Mouse (Mus musculus): ENCODE data around the gene Chfr. TPM values are rescaled to one million over a fixed set of nuclear protein-coding genes. Genes with fewer than 3 reads are reported as not detected.
"Not testable (repeated sequence)": the region's sequence is repeated elsewhere in the genome, so short reads cannot be mapped to it uniquely, and the experiment has no call there.

Chfr gene
- polyA plus RNA-seq, 1 experiment from 2014 or later, result 25.9 TPM

GRCm38 (mm10) chr5:110102429-110102828 is 33.2 kb upstream of the Chfr start:
- Histone ChIP-seq H3K36me3 (peaks cover 42% of the 10 kb centered on the region), H3K9ac (no peak overlapping the region), H3K4me3 (no peak overlapping the region), H3K9me3 (replicated peaks) (no peaks in the 10 kb centered on the region), H3K27me3 (peaks cover 6% of the 10 kb centered on the region; the same call in 1 of the 2 replicates), H3K4me2 (peak overlapping the region; percentile 79), H3K4me1 (replicated peaks) (peaks cover 34% of the 10 kb centered on the region), H3K27ac (no peak overlapping the region)
- ATAC-seq (replicated peaks; ENCODE audit: insufficient number of reproducible peaks, insufficient read depth, low FRiP score, low read depth), result no peak
- 87% methylated on average over 13 of the region's 13 CpGs for WGBS

DNA sequence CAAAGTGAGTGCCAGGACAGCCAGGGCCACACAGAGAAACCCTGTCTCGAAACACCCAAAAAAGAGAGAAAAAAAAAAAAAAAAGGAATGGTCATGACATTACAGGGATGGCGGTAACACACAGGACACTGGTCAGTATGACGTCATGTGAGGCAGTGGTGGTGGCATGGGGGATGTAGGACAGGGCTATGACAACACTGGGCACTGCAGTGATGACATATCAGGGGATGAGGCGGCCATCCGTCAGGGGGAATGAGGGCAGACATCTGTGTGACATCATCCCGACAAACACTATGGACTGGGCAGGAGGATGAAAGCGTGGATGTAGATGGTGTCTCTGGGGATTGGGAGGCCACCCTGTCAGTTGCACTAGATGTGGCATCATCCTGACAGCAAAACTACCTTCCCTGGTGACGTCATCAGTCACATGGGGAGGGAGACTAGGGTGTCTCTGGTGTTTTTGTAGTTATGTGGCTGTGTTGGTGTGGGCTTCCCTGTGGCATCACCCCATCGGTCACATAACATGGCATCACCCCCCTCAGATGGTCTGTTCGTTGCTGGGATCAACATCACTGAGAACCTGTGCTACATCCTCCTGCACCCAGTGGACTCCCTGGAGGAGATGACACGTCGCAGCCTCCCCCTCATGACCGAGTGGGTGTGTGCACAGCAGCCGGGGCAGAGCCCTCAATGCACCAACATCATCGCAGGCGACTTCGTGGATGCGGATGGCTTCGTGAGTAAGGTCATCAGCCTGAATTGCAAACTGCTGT is 32.6 kb upstream of the Chfr start:
- Histone ChIP-seq H3K9me3 (replicated peaks) (no peaks in the 10 kb centered on the region), H3K27me3 (peaks cover 6% of the 10 kb centered on the region; the same call in 1 of the 2 replicates), H3K4me2 (no peak overlapping the region), H3K4me3 (no peak overlapping the region), H3K9ac (no peak overlapping the region), H3K36me3 (peaks cover 42% of the 10 kb centered on the region), H3K4me1 (replicated peaks) (peaks cover 34% of the 10 kb centered on the region), H3K27ac (no peak overlapping the region)
- WGBS, result 91% methylated on average over 19 of the region's 19 CpGs
- ATAC-seq (replicated peaks; ENCODE audit: insufficient number of reproducible peaks, insufficient read depth, low FRiP score, low read depth), result no peak

- WGBS, result 93% methylated on average over 27 of the region's 27 CpGs
- Histone ChIP-seq H3K27ac (no peak overlapping the region), H3K27me3 (peaks cover 6% of the 10 kb centered on the region; the same call in 1 of the 2 replicates), H3K4me2 (no peak overlapping the region), H3K36me3 (peaks cover 42% of the 10 kb centered on the region), H3K9ac (no peak overlapping the region), H3K9me3 (replicated peaks) (no peaks in the 10 kb centered on the region), H3K4me3 (no peak overlapping the region), H3K4me1 (replicated peaks) (peaks cover 34% of the 10 kb centered on the region)
- ATAC-seq (replicated peaks; ENCODE audit: insufficient number of reproducible peaks, insufficient read depth, low FRiP score, low read depth), result no peak
Observed at GRCm38 (mm10) chr5:110103901-110104615, 31.6 kb upstream of the Chfr start.

DNA sequence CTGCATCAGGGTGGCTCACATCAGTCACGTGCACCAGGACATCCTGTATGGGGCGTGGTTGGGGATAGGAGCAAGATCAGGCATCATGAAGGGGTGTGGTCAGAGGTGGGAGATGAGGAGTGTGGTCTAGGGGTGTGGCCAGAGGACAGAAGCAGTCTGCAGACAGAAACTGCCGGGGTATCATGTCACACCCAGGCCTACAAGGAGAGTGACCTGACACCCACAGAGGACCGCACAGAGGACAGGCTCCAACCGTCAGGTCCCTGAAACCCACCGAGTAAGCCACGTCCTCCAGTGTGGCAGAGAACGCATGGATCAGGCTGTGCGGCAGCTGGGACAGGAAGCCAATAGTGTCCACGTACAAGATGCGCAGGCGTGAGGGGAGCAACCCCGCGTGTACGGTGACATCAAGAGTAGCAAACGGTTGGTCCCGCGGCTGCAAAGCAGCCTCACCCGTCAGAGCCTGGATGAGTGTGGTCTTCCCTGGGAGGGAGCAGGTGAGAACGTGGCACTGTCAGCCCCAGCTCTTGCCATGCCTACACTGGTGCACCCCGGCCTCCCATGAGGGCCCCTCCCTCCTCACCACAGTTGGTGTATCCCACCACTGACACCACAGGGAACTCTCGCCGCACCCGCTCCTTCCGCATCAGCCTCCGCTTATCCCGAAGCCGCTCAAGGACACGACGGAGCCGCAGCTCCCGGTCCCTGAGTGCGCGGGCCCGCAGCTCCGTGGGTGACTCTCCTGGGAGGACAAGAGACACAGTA is 30.8 kb upstream of the Chfr start:
- Histone ChIP-seq H3K4me3 (no peak overlapping the region), H3K4me2 (no peak overlapping the region), H3K27ac (no peak overlapping the region), H3K36me3 (peaks cover 42% of the 10 kb centered on the region), H3K9me3 (replicated peaks) (no peaks in the 10 kb centered on the region), H3K4me1 (replicated peaks) (peaks cover 34% of the 10 kb centered on the region), H3K27me3 (peaks cover 6% of the 10 kb centered on the region; the same call in 1 of the 2 replicates), H3K9ac (no peak overlapping the region)
- ATAC-seq (replicated peaks; ENCODE audit: insufficient number of reproducible peaks, insufficient read depth, low FRiP score, low read depth), result no peak
- 95% methylated on average over 36 of the region's 36 CpGs for WGBS

DNA sequence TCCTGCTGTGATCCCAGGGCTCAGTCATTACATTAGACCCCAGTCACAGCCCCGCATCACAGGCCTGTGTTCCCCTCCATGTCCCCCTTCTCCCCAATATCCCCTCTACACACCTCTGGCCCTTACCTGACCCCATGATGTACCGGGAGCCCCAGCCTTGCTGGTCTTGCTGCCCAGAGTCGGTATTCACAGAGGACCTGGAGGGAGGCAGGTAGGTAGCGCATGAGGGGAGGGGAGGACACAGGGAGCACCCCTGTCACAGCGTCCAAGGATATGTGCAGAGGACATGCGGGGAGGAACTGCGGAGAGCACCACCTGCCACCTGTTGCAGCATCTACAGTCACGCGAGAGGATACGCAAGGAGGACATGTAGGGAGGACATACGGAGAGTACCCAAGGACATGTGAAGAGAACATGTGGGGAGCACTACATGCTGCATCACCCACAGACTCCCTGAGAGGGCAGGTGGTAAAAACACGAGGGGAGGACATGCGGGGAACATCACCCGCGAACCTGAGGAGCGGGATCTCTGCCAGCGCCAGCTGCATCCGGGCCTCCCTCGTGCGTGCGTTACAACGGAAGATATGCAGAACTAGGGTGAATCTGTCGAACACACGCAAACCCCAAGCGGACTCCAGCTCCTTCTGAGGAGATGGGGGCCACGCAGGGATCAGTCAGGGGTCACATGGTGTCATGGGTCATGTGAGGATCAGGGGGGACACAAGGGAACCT is 29.3 kb upstream of the Chfr start:
- WGBS, result 92% methylated on average over 26 of the region's 26 CpGs
- Histone ChIP-seq H3K27me3 (0 out of 2 replicates have a peak, but pooled peaks cover 2% of the 10 kb centered on the region), H3K4me1 (replicated peaks) (peaks cover 27% of the 10 kb centered on the region), H3K4me2 (peak overlapping the region; percentile 90), H3K27ac (no peak overlapping the region), H3K36me3 (peaks cover 42% of the 10 kb centered on the region), H3K4me3 (peak overlapping the region; percentile 97), H3K9ac (no peak overlapping the region), H3K9me3 (replicated peaks) (no peaks in the 10 kb centered on the region)
- no peak for ATAC-seq (replicated peaks; ENCODE audit: insufficient number of reproducible peaks, insufficient read depth, low FRiP score, low read depth)

GRCm38 (mm10) chr5:110106901-110107564 is 28.6 kb upstream of the Chfr start:
- peak overlapping the region; percentile 92 for H3K9ac ChIP-seq
- H3K4me2 ChIP-seq, result peak overlapping the region; percentile 90
- H3K27ac ChIP-seq, result peak overlapping the region; percentile 100
- H3K27me3 ChIP-seq, result no peaks in the 10 kb centered on the region
- H3K9me3 ChIP-seq (replicated peaks), result no peaks in the 10 kb centered on the region
- WGBS, result 14% methylated on average over 41 of the region's 41 CpGs
- peaks cover 47% of the 10 kb centered on the region for H3K36me3 ChIP-seq
- peak overlapping the region; percentile 97 for H3K4me3 ChIP-seq
- H3K4me1 ChIP-seq (replicated peaks), result peaks cover 20% of the 10 kb centered on the region
- ATAC-seq (replicated peaks; ENCODE audit: insufficient number of reproducible peaks, insufficient read depth, low FRiP score, low read depth), result no peak

DNA sequence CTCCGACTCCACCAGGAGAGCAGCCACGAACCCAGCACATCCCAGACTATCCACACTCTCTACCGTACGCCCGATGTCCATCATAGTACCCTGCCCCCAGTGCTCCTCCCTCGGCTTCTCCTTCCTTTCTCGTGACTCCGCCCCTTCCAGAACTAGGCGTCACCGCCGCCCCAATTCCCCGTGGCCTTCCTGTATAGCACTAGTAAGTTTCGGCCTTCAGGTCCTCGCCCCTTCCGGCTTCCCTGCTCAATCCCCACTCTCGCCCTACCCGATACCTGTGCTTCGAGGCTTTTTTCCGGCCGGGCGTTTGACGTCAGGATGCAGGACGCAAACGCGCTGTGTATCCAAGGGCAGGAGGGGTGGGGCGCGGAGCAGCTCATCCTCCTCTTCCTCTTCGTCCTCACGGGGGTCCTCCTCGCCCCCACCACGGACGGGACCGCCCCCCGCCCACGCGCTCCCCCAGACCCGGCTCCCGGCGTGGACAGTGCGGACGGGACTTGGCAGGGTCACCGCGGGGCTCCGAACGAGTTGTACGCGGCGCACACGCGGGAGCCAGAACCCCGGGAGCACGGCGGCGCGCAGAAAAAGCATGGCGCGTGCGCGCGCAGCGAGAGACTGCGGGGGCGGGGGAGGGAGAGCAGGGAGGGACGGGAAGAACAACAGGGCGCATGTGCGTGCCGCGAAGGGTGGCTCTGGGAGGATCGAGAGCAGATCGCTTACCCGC is 27.9 kb upstream of the Chfr start, which contains the start of gene Gtpbp6:
TSS of gene Gtpbp6 (minus strand) at position 617 of the 724 bp plus-strand sequence.
- Histone ChIP-seq H3K4me3 (peak within 1 kb of the TSS; percentile 97), H3K9ac (peak within 1 kb of the TSS; percentile 92), H3K4me1 (replicated peaks) (peaks cover 16% of the 10 kb centered on the region), H3K36me3 (peaks cover 44% of the 10 kb centered on the region), H3K27ac (peak within 1 kb of the TSS; percentile 100), H3K27me3 (no peaks in the 10 kb centered on the region), H3K9me3 (replicated peaks) (no peaks in the 10 kb centered on the region), H3K4me2 (peak within 1 kb of the TSS; percentile 90)
- ATAC-seq (replicated peaks; ENCODE audit: insufficient number of reproducible peaks, insufficient read depth, low FRiP score, low read depth), result peak; percentile 88
- under 1% methylated on average over 69 of the region's 71 CpGs for WGBS

DNA sequence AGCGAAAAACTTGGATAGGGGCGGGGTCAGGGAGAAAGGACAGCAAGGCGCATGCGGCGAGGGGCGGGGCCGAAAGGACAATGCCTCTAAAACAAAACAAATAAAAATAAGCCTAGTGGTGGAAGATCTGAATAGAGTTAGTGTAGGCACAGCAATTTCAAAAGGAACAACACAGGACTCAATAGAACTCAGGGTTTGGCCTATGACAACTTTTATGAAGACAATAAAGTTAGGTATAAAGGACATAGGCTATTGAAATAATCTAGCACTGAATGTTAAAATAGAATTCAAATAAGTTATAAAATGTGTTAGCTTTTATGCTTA is 27.4 kb upstream of the Chfr start:
- Histone ChIP-seq H3K36me3 (peaks cover 44% of the 10 kb centered on the region), H3K9ac (peak overlapping the region; percentile 92; the same call in 1 of the 2 replicates), H3K4me1 (replicated peaks) (peaks cover 16% of the 10 kb centered on the region), H3K4me2 (peak overlapping the region; percentile 90), H3K4me3 (peak overlapping the region; percentile 97), H3K9me3 (replicated peaks) (no peaks in the 10 kb centered on the region), H3K27me3 (no peaks in the 10 kb centered on the region), H3K27ac (peak overlapping the region; percentile 100)
- ATAC-seq (replicated peaks; ENCODE audit: insufficient number of reproducible peaks, insufficient read depth, low FRiP score, low read depth), result no peak
- WGBS, result 0% methylated on average over 7 of the region's 7 CpGs

GRCm38 (mm10) chr5:110109991-110110441 is 25.6 kb upstream of the Chfr start, which contains the start of gene Zfp605:
Gene Zfp605 (plus strand): TSS chr5:110110092.
- Histone ChIP-seq H3K4me3 (peak within 1 kb of the TSS; percentile 70), H3K9ac (peak within 1 kb of the TSS; percentile 65), H3K27ac (peak within 1 kb of the TSS; percentile 88), H3K36me3 (peaks cover 36% of the 10 kb centered on the region), H3K27me3 (no peaks in the 10 kb centered on the region), H3K4me1 (replicated peaks) (peaks cover 16% of the 10 kb centered on the region), H3K9me3 (replicated peaks) (no peaks in the 10 kb centered on the region), H3K4me2 (peak within 1 kb of the TSS; percentile 88)
- 0% methylated on average over 12 of the region's 12 CpGs for WGBS
- ATAC-seq (replicated peaks; ENCODE audit: insufficient number of reproducible peaks, insufficient read depth, low FRiP score, low read depth), result peak; percentile 42

DNA sequence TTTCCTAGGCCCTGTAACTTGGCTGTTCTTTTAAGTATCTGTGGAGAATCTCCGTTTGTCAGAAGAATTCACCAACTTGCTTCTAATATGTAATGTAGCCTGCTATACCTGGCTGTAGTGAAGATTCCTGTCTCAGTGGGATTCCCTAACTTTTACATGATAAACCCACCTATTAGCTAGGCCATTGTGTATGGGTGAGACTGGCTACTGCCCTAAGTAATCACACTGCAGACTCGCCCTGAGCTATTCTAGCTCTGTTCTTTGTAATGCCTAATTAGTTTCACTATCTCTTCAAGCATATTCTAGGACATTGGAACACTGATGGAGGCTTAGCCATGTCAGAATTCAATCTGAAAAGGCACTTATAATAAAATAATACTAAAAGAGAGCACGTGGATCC is 13.3 kb upstream of the Chfr start:
- 84% methylated on average over 3 of the region's 3 CpGs for WGBS
- not testable (repeated sequence) for H3K27ac ChIP-seq; H3K4me2 ChIP-seq; H3K9ac ChIP-seq; H3K9me3 ChIP-seq (replicated peaks); H3K27me3 ChIP-seq; H3K4me3 ChIP-seq; ATAC-seq (replicated peaks; ENCODE audit: insufficient number of reproducible peaks, insufficient read depth, low FRiP score, low read depth); H3K4me1 ChIP-seq (replicated peaks)
- H3K36me3 ChIP-seq, result peaks cover 29% of the 10 kb centered on the region
